Comparison of ENCODE assay signal across 19 mouse cellular contexts in genomic region chr15:28473749-28474390, GRCm38 (mm10).
DNase-seq lines count a peak whose midpoint lies in the region; ATAC-seq and TF ChIP-seq lines count a peak whose summit lies in the region.
"Had no signal": no experiment of that assay in that cellular context is flagged by ENCODE, and none has a peak within 500 bp of the region (broad histone marks: within the 10 kb centered on the region; RNA-seq: fewer than 3 reads in every experiment).

No protein-coding gene starts in this region.

- H3K4me1 ChIP-seq in kidney, embryonic 14.5 days (ENCODE audit: control insufficient read depth, insufficient read depth, low read length), result no peaks in the 10 kb centered on the region
- no peaks in the 10 kb centered on the region for H3K4me1 ChIP-seq in kidney, embryonic 15.5 days
- no peaks in the 10 kb centered on the region for H3K4me1 ChIP-seq in kidney, embryonic 16.5 days (ENCODE audit: insufficient read depth, low read length)
- H3K4me1 ChIP-seq in kidney, postnatal 0 days (replicated peaks; ENCODE audit: insufficient read depth, low read length), result no peaks in the 10 kb centered on the region
- H3K4me1 ChIP-seq in kidney, adult 2 months (ENCODE audit: control insufficient read depth, insufficient read depth, low read length), result no peaks in the 10 kb centered on the region

- H3K36me3 ChIP-seq in kidney, embryonic 14.5 days (ENCODE audit: control insufficient read depth, insufficient read depth, low read length), result no peaks in the 10 kb centered on the region
- no peaks in the 10 kb centered on the region for H3K36me3 ChIP-seq in kidney, embryonic 15.5 days
- no peaks in the 10 kb centered on the region for H3K36me3 ChIP-seq in kidney, embryonic 16.5 days (ENCODE audit: insufficient read depth, low read length)
- H3K36me3 ChIP-seq in kidney, postnatal 0 days (ENCODE audit: insufficient read depth, low read length), result no peaks in the 10 kb centered on the region
- H3K36me3 ChIP-seq in kidney, adult 2 months (ENCODE audit: control insufficient read depth, insufficient read depth, low read length), result no peaks in the 10 kb centered on the region
- H3K36me3 ChIP-seq: G1E had no signal

- H3K9ac ChIP-seq in kidney, embryonic 14.5 days (ENCODE audit: low read depth, low read length), result no peak overlapping the region
- no peak overlapping the region for H3K9ac ChIP-seq in kidney, embryonic 15.5 days
- H3K9ac ChIP-seq in kidney, embryonic 16.5 days (replicated peaks; ENCODE audit: low read length), result no peak overlapping the region
- no peak overlapping the region for H3K9ac ChIP-seq in kidney, postnatal 0 days (ENCODE audit: low read depth, low read length)

- H3K9me3 ChIP-seq in kidney, embryonic 14.5 days (ENCODE audit: control insufficient read depth, low read length), result no peaks in the 10 kb centered on the region
- no peaks in the 10 kb centered on the region for H3K9me3 ChIP-seq in kidney, embryonic 15.5 days (replicated peaks)
- no peaks in the 10 kb centered on the region for H3K9me3 ChIP-seq in kidney, embryonic 16.5 days (ENCODE audit: low read length)
- no peaks in the 10 kb centered on the region for H3K9me3 ChIP-seq in kidney, postnatal 0 days (replicated peaks; ENCODE audit: low read length)

- ATAC-seq in kidney, embryonic 14.5 days (ENCODE audit: low FRiP score, low TSS enrichment), result peak; percentile 91; the same call in 1 of the 2 replicates
- peak; percentile 89 for ATAC-seq in kidney, embryonic 15.5 days (replicated peaks; ENCODE audit: low FRiP score)
- ATAC-seq in kidney, embryonic 16.5 days (ENCODE audit: low FRiP score, low TSS enrichment), result peak; percentile 78; the same call in 1 of the 2 replicates
- ATAC-seq in kidney, postnatal 0 days (replicated peaks; ENCODE audit: low FRiP score, low read depth), result no peak; the same call in 1 of the 2 replicates
- ATAC-seq: activated CD4-positive, CD25-positive, alpha-beta regulatory T cell, adult 4 months; CD4-positive, CD25-positive, alpha-beta regulatory T cell, adult 4 months; Patski had no signal

- 34% methylated on average over 6 of the region's 6 CpGs for WGBS in kidney, embryonic 14.5 days
- 32% methylated on average over 6 of the region's 6 CpGs for WGBS in kidney, embryonic 15.5 days
- 34% methylated on average over 6 of the region's 6 CpGs for WGBS in kidney, embryonic 16.5 days
- WGBS in kidney, postnatal 0 days, result 29% methylated on average over 6 of the region's 6 CpGs
- 27% methylated on average over 6 of the region's 6 CpGs for WGBS in kidney, adult 2 months

- no peak for TF ChIP-seq CTCF in kidney, postnatal 0 days (IDR thresholded peaks at IDR 0.05; ENCODE audit: low read depth)
- TF ChIP-seq CTCF in kidney, adult 2 months (conservative IDR thresholded peaks at IDR 0.05; ENCODE audit: insufficient read depth, insufficient read length, low read depth, low read length), result no peak

- H3K27me3 ChIP-seq in kidney, embryonic 14.5 days (ENCODE audit: control insufficient read depth, insufficient read depth, low read length), result no peaks in the 10 kb centered on the region
- H3K27me3 ChIP-seq in kidney, embryonic 15.5 days, result no peaks in the 10 kb centered on the region
- H3K27me3 ChIP-seq in kidney, embryonic 16.5 days (ENCODE audit: insufficient read depth, low read length), result no peaks in the 10 kb centered on the region
- no peaks in the 10 kb centered on the region for H3K27me3 ChIP-seq in kidney, postnatal 0 days (ENCODE audit: insufficient read depth, low read length)
- H3K27me3 ChIP-seq in kidney, adult 2 months (replicated peaks; ENCODE audit: control insufficient read depth, insufficient read depth, low read length), result no peaks in the 10 kb centered on the region
- H3K27me3 ChIP-seq: CH12.LX had no signal

- no peak for TF ChIP-seq POLR2A in kidney, adult 2 months (IDR thresholded peaks at IDR 0.05; ENCODE audit: low read depth, low read length)

- H3K27ac ChIP-seq in kidney, embryonic 14.5 days (ENCODE audit: low read depth, low read length), result no peak overlapping the region
- H3K27ac ChIP-seq in kidney, embryonic 15.5 days, result 0 out of 2 replicates have a peak overlapping the region, but pooled peaks have one; percentile 14
- no peak overlapping the region for H3K27ac ChIP-seq in kidney, embryonic 16.5 days (ENCODE audit: low read length)
- no peak overlapping the region for H3K27ac ChIP-seq in kidney, postnatal 0 days
- H3K27ac ChIP-seq in kidney, adult 2 months (ENCODE audit: insufficient read depth, low read depth, low read length), result no peak overlapping the region

- H3K4me2 ChIP-seq in kidney, embryonic 14.5 days (replicated peaks; ENCODE audit: low read depth, low read length), result no peak overlapping the region
- no peak overlapping the region for H3K4me2 ChIP-seq in kidney, embryonic 15.5 days
- no peak overlapping the region for H3K4me2 ChIP-seq in kidney, embryonic 16.5 days (replicated peaks; ENCODE audit: low read depth, low read length)
- H3K4me2 ChIP-seq in kidney, postnatal 0 days (ENCODE audit: low read length), result no peak overlapping the region

- no peak overlapping the region for H3K4me3 ChIP-seq in kidney, embryonic 14.5 days (ENCODE audit: low read length)
- H3K4me3 ChIP-seq in kidney, embryonic 15.5 days (replicated peaks), result no peak overlapping the region
- H3K4me3 ChIP-seq in kidney, embryonic 16.5 days (ENCODE audit: low read length), result no peak overlapping the region
- H3K4me3 ChIP-seq in kidney, postnatal 0 days (replicated peaks; ENCODE audit: low read depth, low read length), result no peak overlapping the region
- H3K4me3 ChIP-seq in kidney, adult 2 months (ENCODE audit: insufficient read depth, low read depth, low read length), result no peak overlapping the region

- DNase-seq in kidney, adult 8-10 months, result no peak
- DNase-seq in kidney, postnatal 36 days, result no peak
- DNase-seq in kidney, adult 9 months, result no peak
- DNase-seq in kidney, postnatal 0 days (ENCODE audit: low spot score), result peak; percentile 58
- DNase-seq in kidney, adult 2 months, result no peak
- DNase-seq: adrenal gland, adult 8-10 months; adrenal gland, postnatal 10 days; adrenal gland, postnatal 25 days; B cell, adult 2 months; cerebellum, adult 11 months; cerebellum, adult 11-12 months had no signal
